Mouse (Mus musculus): ENCODE measurements around the gene Six6. TPM values are rescaled to one million over a fixed set of nuclear protein-coding genes. Genes with fewer than 3 reads are reported as not detected.

The Six6 gene
- polyA plus RNA-seq, 1 experiment from 2014 or later: not detected

Other genes with a start within 250 kb of the Six6 start
- gene Ppm1a, start 182.4 kb upstream of the Six6 start, polyA plus RNA-seq (2015; fragmentation: Nextera tagmentation; extraction: Ambion mirVana): 36.6 and 43.5 TPM in 2 replicates
- 1.9 and 2.1 TPM in 2 replicates for gene 4930447C04Rik, start 882 bp downstream of the Six6 start, polyA plus RNA-seq (2015; fragmentation: Nextera tagmentation; extraction: Ambion mirVana)
- 0.62 and 3.7 TPM in 2 replicates for gene Six1, start 114.0 kb downstream of the Six6 start, polyA plus RNA-seq (2015; fragmentation: Nextera tagmentation; extraction: Ambion mirVana)
- gene Six4, start 173.6 kb downstream of the Six6 start, polyA plus RNA-seq (2015; fragmentation: Nextera tagmentation; extraction: Ambion mirVana): 0.82 and 1.5 TPM in 2 replicates
- gene Mnat1, start 183.8 kb downstream of the Six6 start, polyA plus RNA-seq (2015; fragmentation: Nextera tagmentation; extraction: Ambion mirVana): 17.7 and 20.1 TPM in 2 replicates